Mouse (Mus musculus) heart, postnatal 0 days (tissue): ENCODE data around the gene Dcdc2c. TPM values are rescaled to one million over a fixed set of nuclear protein-coding genes. Genes with fewer than 3 reads are reported as not detected.

Experiments used
- ATAC-seq: fragments of 200-750 bp; cut with Nextera tagmentation; 2 replicates; pipeline ENCODE4 v1.8.0; 2017; ENCODE audit warnings: low read depth, moderate number of reproducible peaks, moderate library complexity; ENCODE audit not compliant: insufficient read depth
- DNase-seq: peaks from one replicate; pipeline ENCODE4 v3.0.0-alpha.2; 2016; ENCODE audit warnings: low spot score
- H3K27ac ChIP-seq: fragments of 300-500 bp; sonication (generic); 2 replicates; pipeline ENCODE4 v1.5.1; 2014; ENCODE audit warnings: low read depth, mild to moderate bottlenecking
- H3K27me3 ChIP-seq: fragments of 300-500 bp; sonication (generic); 2 replicates; pipeline ENCODE4 v1.6.1; 2014; ENCODE audit warnings: low read length, mixed read lengths; ENCODE audit not compliant: control insufficient read depth, insufficient read depth
- H3K36me3 ChIP-seq: fragments of 300-500 bp; sonication (generic); replicated peaks from 2 replicates; pipeline ENCODE4 v1.6.1; 2014; ENCODE audit warnings: low read length, mixed read lengths; ENCODE audit not compliant: control insufficient read depth, insufficient read depth
- H3K4me1 ChIP-seq: fragments of 300-500 bp; sonication (generic); 2 replicates; pipeline ENCODE4 v1.6.1; 2014; ENCODE audit warnings: antibody characterized with exemption; ENCODE audit not compliant: control insufficient read depth, insufficient read depth
- H3K4me2 ChIP-seq: fragments of 300-500 bp; sonication (generic); 2 replicates; pipeline ENCODE4 v1.6.1; 2014; ENCODE audit warnings: low read depth, mild to moderate bottlenecking, low read length, moderate library complexity
- H3K4me3 ChIP-seq: fragments of 300-500 bp; sonication (generic); 2 replicates; pipeline ENCODE4 v1.5.1; 2014; ENCODE audit warnings: low read depth, low read length
- H3K9ac ChIP-seq: fragments of 300-500 bp; sonication (generic); replicated peaks from 2 replicates; pipeline ENCODE4 v1.6.1; 2014; ENCODE audit warnings: low read depth, low read length, mixed read lengths
- H3K9me3 ChIP-seq: fragments of 300-500 bp; sonication (generic); replicated peaks from 2 replicates; pipeline ENCODE4 v1.6.1; 2016; ENCODE audit warnings: low read length; ENCODE audit not compliant: control insufficient read depth
- CTCF ChIP-seq: IDR thresholded peaks from 2 replicates; pipeline ENCODE4 v1.5.1; 2016; ENCODE audit warnings: antibody characterized with exemption, control low read depth, low read depth
- EP300 ChIP-seq: IDR thresholded peaks from 2 replicates; pipeline ENCODE4 v1.6.1; 2016; ENCODE audit warnings: antibody characterized with exemption, low read depth
- WGBS: fragments of 180-500 bp; shearing (Covaris S2); extraction: QIAGEN DNeasy Blood & Tissue Kit; methylation state at CpG from one replicate; pipeline ENCODE4 v1.1.7; 2014; 5-methylcytosine and 5-hydroxymethylcytosine counted together
- polyA plus RNA-seq: library from polyadenylated mRNA; unstranded; fragments of >200 nt; fragmentation: Nextera tagmentation; extraction: Ambion mirVana; gene quantifications from 2 replicates; pipeline ENCODE4 v1.2.1, GENCODE M21; 2015
- total RNA-seq: library from RNA; depleted of rRNA; stranded (reverse); fragments of >200 nt; gene quantifications from 2 replicates; pipeline ENCODE4 v1.2.3, GENCODE M21; 2014; ENCODE audit warnings: low replicate concordance

The Dcdc2c gene
- total and polyA plus RNA-seq, 2 experiments from 2014 or later, result not detected

DNA sequence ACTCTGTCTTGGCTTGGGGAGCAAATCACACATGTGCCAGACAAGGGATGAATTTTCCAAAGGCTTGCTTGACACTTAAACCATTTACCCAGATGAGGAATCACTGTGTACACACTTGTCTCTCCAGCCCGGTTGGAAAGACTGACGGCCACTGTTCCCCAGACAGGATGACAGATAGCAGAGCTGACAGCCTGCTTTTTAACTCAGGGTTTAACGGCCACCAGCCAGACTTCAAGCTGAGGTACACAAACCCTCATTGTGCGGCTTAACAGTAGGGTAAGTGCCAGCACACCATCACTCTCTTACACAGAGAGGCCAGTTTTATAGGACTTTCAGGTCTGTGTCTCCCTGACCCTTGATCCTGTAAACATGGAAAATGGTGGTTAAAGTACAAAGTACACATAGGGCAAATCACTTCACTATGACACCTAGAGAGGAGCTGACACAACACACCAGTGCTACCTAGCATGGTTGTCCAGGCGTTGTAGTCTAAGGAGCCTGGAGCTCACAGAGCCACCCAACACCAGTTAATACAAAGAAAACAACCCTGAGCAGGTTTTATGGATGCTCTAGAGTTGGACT, 42.4 kb downstream of the Dcdc2c start:
- TF ChIP-seq EP300, result no peak
- no peak for TF ChIP-seq CTCF
- no peaks in the 10 kb centered on the region for H3K9me3 ChIP-seq
- H3K4me2 ChIP-seq, result no peak overlapping the region
- DNase-seq (no peak), ATAC-seq (no peak)
- H3K9ac ChIP-seq, result no peak overlapping the region
- no peak overlapping the region for H3K4me3 ChIP-seq
- H3K4me1 ChIP-seq, result no peaks in the 10 kb centered on the region
- H3K36me3 ChIP-seq, result no peaks in the 10 kb centered on the region
- H3K27me3 ChIP-seq, result no peaks in the 10 kb centered on the region
- H3K27ac ChIP-seq, result no peak overlapping the region
- WGBS, result 38% methylated on average over 5 of the region's 5 CpGs

DNA sequence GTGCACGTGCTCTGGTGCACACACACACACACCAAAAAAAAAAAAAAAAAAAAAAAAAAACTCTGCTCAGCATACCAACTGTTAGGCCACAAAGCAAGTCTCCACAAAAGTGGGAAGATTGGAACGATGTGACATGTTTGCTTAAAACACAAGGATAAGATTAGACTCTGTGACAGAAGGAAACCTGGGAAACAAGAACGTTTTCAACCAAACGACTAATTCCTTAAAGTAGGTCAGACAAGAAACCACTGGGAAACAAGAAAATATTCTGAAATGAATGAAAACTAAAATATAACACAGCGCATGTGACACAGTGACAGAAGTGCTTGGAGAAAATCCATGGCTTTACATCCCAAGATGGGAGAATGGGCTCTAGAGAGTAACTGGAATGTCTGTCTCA, 57.9 kb downstream of the Dcdc2c start:
- H3K9ac ChIP-seq, result no peak overlapping the region
- 70% methylated on average over 5 of the region's 5 CpGs for WGBS

DNA sequence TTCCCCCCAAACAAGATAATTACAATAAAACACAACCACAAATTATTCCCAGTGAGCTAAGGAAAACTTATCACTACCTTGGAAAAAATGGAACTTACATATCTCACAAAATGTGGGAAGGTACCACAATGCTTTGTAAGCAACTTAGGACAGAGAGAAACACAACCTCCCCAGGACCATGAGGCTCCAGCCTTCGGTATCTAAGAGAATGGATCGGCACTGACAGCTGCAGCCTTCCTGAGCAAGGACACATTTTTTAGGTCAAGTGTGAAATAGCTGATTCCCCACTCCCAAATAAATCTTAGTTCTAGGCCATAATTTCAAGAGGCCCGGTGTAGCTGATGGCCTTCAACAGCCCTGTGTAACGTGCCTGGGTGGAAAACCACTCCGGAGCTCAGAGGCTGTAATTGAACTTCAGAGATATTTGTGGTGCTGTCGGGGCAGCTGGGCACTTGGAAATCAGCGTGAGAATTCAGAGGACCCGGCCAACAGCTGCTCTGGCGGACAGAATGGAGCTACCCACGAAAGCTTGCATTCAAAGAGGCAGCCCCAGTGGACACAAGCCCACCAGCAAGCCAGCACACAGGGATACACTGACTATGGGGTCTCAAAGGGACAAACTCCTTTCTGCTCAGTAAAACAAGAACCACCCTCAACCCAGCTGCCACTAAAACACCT, 69.6 kb downstream of the Dcdc2c start:
- Histone ChIP-seq H3K27me3 (no peaks in the 10 kb centered on the region), H3K9ac (no peak overlapping the region), H3K27ac (no peak overlapping the region), H3K36me3 (no peaks in the 10 kb centered on the region), H3K4me2 (no peak overlapping the region), H3K9me3 (no peaks in the 10 kb centered on the region), H3K4me1 (no peaks in the 10 kb centered on the region), H3K4me3 (no peak overlapping the region)
- DNase-seq, result no peak
- 58% methylated on average over 10 of the region's 10 CpGs for WGBS
- TF ChIP-seq CTCF (no peak), EP300 (no peak)
- ATAC-seq, result no peak

More for the DNA sequence above, 57.9 kb downstream of the Dcdc2c start:
- DNase-seq (no peak), ATAC-seq (no peak)
- Histone ChIP-seq H3K36me3 (no peaks in the 10 kb centered on the region), H3K9me3 (no peaks in the 10 kb centered on the region), H3K4me2 (no peak overlapping the region), H3K4me3 (no peak overlapping the region), H3K4me1 (no peaks in the 10 kb centered on the region), H3K27me3 (no peaks in the 10 kb centered on the region), H3K27ac (no peak overlapping the region)
- TF ChIP-seq EP300 (no peak), CTCF (no peak)

DNA sequence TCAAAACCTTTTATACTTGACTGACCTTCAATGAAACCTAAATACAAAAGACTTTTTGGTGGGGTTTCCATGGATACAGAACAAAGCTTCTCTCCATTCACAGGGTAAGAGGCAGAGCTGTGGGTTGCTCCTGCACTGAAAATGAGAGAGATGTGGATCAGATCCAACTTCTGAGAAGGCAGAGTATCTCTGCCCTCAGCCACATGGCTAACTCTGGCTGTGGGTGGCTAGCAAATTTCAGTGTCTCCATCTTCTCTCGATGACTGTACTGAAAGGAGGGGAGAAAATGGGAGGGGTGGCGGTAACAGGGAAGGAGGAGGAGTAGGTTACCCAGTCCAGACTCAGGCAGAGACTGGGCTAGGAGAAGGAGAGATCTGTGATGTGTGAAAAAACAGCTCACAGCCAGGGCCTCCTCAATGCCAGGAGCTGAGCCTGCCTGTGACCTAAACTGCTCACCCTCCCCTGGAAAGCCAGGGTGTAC, 91.2 kb downstream of the Dcdc2c start:
- H3K4me2 ChIP-seq, result no peak overlapping the region
- peaks cover 5% of the 10 kb centered on the region; the same call in 1 of the 2 replicates for H3K9me3 ChIP-seq
- ATAC-seq (no peak), DNase-seq (no peak)
- H3K36me3 ChIP-seq, result no peaks in the 10 kb centered on the region
- TF ChIP-seq EP300 (no peak), CTCF (no peak)
- WGBS, result 68% methylated on average over 2 of the region's 2 CpGs
- no peak overlapping the region for H3K4me3 ChIP-seq
- no peak overlapping the region for H3K9ac ChIP-seq
- H3K4me1 ChIP-seq, result no peaks in the 10 kb centered on the region
- no peak overlapping the region for H3K27ac ChIP-seq
- H3K27me3 ChIP-seq, result no peaks in the 10 kb centered on the region

DNA sequence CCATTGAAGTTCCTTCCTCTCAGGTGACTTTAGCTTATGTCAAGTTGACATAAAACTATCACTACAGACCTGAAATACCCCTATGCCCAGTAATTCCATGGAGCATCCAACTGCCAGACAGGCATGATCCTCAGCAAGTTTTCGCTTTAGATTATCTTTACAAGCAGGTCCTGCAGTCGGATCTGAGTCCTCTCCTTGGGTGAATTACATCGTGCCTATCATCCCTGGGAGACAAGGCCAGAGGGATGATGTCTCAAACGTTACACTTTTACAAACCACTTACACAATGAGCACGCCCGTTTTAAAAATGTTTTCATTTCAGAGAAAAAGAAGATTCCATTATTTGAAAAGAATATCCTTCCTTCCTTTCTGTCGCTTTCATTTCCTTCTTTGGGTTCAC, 91.7 kb downstream of the Dcdc2c start:
- no peaks in the 10 kb centered on the region for H3K36me3 ChIP-seq
- H3K4me2 ChIP-seq, result no peak overlapping the region
- H3K27me3 ChIP-seq, result no peaks in the 10 kb centered on the region
- no peak overlapping the region for H3K27ac ChIP-seq
- TF ChIP-seq EP300 (no peak), CTCF (no peak)
- H3K4me3 ChIP-seq, result no peak overlapping the region
- DNase-seq, result no peak
- ATAC-seq, result no peak
- 67% methylated on average over 7 of the region's 7 CpGs for WGBS
- no peaks in the 10 kb centered on the region for H3K4me1 ChIP-seq
- H3K9me3 ChIP-seq, result peaks cover 5% of the 10 kb centered on the region; the same call in 1 of the 2 replicates
- H3K9ac ChIP-seq, result no peak overlapping the region

DNA sequence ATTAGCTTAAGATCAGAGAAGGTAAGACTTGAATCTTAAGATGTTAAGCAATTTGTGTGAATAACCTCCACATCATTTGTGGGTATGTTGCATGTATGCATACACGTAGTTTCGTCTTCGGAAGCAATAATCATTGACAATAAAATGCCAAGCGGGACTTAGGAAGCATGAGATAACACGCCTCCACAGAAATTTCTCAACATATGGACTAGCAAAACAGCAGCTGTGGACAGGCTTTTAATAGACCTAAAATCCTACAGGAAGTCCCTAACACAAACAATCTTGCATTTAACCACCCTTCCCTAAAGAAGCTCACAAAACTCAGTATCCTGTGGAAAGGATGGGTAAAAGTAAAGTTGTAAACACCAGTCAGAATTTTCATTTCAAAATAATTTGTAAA, 93.4 kb downstream of the Dcdc2c start:
- no peaks in the 10 kb centered on the region for H3K27me3 ChIP-seq
- peaks cover 5% of the 10 kb centered on the region; the same call in 1 of the 2 replicates for H3K9me3 ChIP-seq
- no peak overlapping the region for H3K4me3 ChIP-seq
- DNase-seq (no peak), ATAC-seq (no peak)
- H3K9ac ChIP-seq, result no peak overlapping the region
- H3K36me3 ChIP-seq, result no peaks in the 10 kb centered on the region
- H3K4me1 ChIP-seq, result no peaks in the 10 kb centered on the region
- H3K4me2 ChIP-seq, result no peak overlapping the region
- TF ChIP-seq EP300, result no peak
- no peak for TF ChIP-seq CTCF
- no peak overlapping the region for H3K27ac ChIP-seq
- WGBS, result 83% methylated on average over 5 of the region's 5 CpGs
